Mouse (Mus musculus): ENCODE measurements around the gene AL607142.1. TPM values are rescaled to one million over a fixed set of nuclear protein-coding genes. Genes with fewer than 3 reads are reported as not detected.

AL607142.1 gene
- total and polyA plus RNA-seq, 3 experiments, result not detected

- TF ChIP-seq RCOR1 (IDR thresholded peaks at IDR 0.05; ENCODE audit: low read depth, low read length), result no peak
Measured at GRCm38 (mm10) chr4:120044612-120045011, 20.2 kb upstream of the AL607142.1 start (continued).

GRCm38 (mm10) chr4:120045131-120045537 is 19.7 kb upstream of the AL607142.1 start:
- TF ChIP-seq RCOR1 (IDR thresholded peaks at IDR 0.05; ENCODE audit: low read depth, low read length) (no peak), JUND (IDR thresholded peaks at IDR 0.05; ENCODE audit: low read depth, low read length) (no peak), POLR2A (IDR thresholded peaks at IDR 0.05; ENCODE audit: control insufficient read depth in 1 of 2, insufficient read depth in 1 of 2, low read depth in 1 of 2, low read length in 2 of 2, poor library complexity in 1 of 2) (no peak), SMC3 (IDR thresholded peaks at IDR 0.05; ENCODE audit: low read depth, low read length) (no peak), TCF12 (IDR thresholded peaks at IDR 0.05; ENCODE audit: low read depth, low read length) (no peak), ETS1 (IDR thresholded peaks at IDR 0.05; ENCODE audit: low read depth, low read length) (no peak), MYB (IDR thresholded peaks at IDR 0.05; ENCODE audit: low read depth, low read length) (no peak), KAT2A (conservative IDR thresholded peaks at IDR 0.05; ENCODE audit: low read depth, low read length) (no peak), SIN3A (IDR thresholded peaks at IDR 0.05; ENCODE audit: low read length) (no peak), ZC3H11A (IDR thresholded peaks at IDR 0.05; ENCODE audit: low read depth, low read length) (no peak), RAD21 (IDR thresholded peaks at IDR 0.05; ENCODE audit: low read depth, low read length) (no peak), ZMIZ1 (IDR thresholded peaks at IDR 0.05; ENCODE audit: low read depth, low read length) (no peak)
- H3K36me3 ChIP-seq (ENCODE audit: control insufficient read depth in 1 of 2, insufficient read depth in 2 of 2, low read length in 2 of 2), result no peaks in the 10 kb centered on the region
- H3K4me3 ChIP-seq (ENCODE audit: control insufficient read depth in 1 of 2, insufficient read depth in 1 of 2, low read depth in 2 of 2, low read length in 2 of 2), result no peak overlapping the region
- DNase-seq (ENCODE audit: low read depth, low spot score), result no peak
- no peak overlapping the region for H3K9ac ChIP-seq (ENCODE audit: control insufficient read depth, low read depth, low read length, poor library complexity, severe bottlenecking)
- no peak overlapping the region for H3K27ac ChIP-seq (ENCODE audit: control insufficient read depth, low read depth, low read length)
- H3K27me3 ChIP-seq (ENCODE audit: control insufficient read depth in 1 of 2, insufficient read depth in 2 of 2, low read length in 2 of 2), result no peaks in the 10 kb centered on the region; a peak in 1 of 4 replicates
- no peaks in the 10 kb centered on the region for H3K79me2 ChIP-seq (ENCODE audit: control insufficient read depth, insufficient read depth, low read length, poor library complexity)
- no peaks in the 10 kb centered on the region for H3K4me1 ChIP-seq (ENCODE audit: control insufficient read depth in 1 of 2, insufficient read depth in 2 of 2, low read length in 2 of 2)
- no peaks in the 10 kb centered on the region for H3K9me3 ChIP-seq (replicated peaks; ENCODE audit: insufficient read depth, low read length)

- TF ChIP-seq E2F4 (IDR thresholded peaks at IDR 0.05; ENCODE audit: borderline replicate concordance, low read depth, low read length), result no peak
- no peak for TF ChIP-seq HCFC1 (IDR thresholded peaks at IDR 0.05; ENCODE audit: low read depth, low read length)
- TF ChIP-seq BHLHE40 (IDR thresholded peaks at IDR 0.05; ENCODE audit: borderline replicate concordance, low read depth, low read length), result no peak
- TF ChIP-seq USF1 (IDR thresholded peaks at IDR 0.05; ENCODE audit: low read depth, low read length), result no peak
- TF ChIP-seq ZKSCAN1 (IDR thresholded peaks at IDR 0.05; ENCODE audit: low read depth, low read length), result no peak
- no peak for TF ChIP-seq MXI1 (IDR thresholded peaks at IDR 0.05; ENCODE audit: low read depth, low read length)
- TF ChIP-seq TAL1 (IDR thresholded peaks at IDR 0.05; ENCODE audit: low read length), result no peak
- TF ChIP-seq POLR2AphosphoS2 (IDR thresholded peaks at IDR 0.05; ENCODE audit: low read length), result no peak
- no peak for TF ChIP-seq ZNF384 (IDR thresholded peaks at IDR 0.05; ENCODE audit: low read depth, low read length)
- no peak for TF ChIP-seq MYB (IDR thresholded peaks at IDR 0.05; ENCODE audit: low read depth, low read length)
- no peak for TF ChIP-seq CHD1 (IDR thresholded peaks at IDR 0.05; ENCODE audit: low read depth, low read length)
- TF ChIP-seq CTCF (IDR thresholded peaks at IDR 0.05 in 2 of 3, conservative IDR thresholded peaks at IDR 0.05 in 1 of 3; ENCODE audit: control insufficient read depth in 1 of 3, insufficient read depth in 1 of 3, low read depth in 2 of 3, low read length in 3 of 3, poor library complexity in 1 of 3, severe bottlenecking in 1 of 3), result no peak
- no peak for TF ChIP-seq POLR2A (IDR thresholded peaks at IDR 0.05; ENCODE audit: control insufficient read depth in 1 of 2, insufficient read depth in 1 of 2, low read depth in 1 of 2, low read length in 2 of 2, poor library complexity in 1 of 2)
- no peak overlapping the region for H3K27ac ChIP-seq (ENCODE audit: control insufficient read depth, low read depth, low read length)
- H3K9ac ChIP-seq (ENCODE audit: control insufficient read depth, low read depth, low read length, poor library complexity, severe bottlenecking), result no peak overlapping the region
- H3K9me3 ChIP-seq (replicated peaks; ENCODE audit: insufficient read depth, low read length), result no peaks in the 10 kb centered on the region
- H3K27me3 ChIP-seq (ENCODE audit: control insufficient read depth in 1 of 2, insufficient read depth in 2 of 2, low read length in 2 of 2), result no peaks in the 10 kb centered on the region; a peak in 1 of 4 replicates
- no peak overlapping the region for H3K4me3 ChIP-seq (ENCODE audit: control insufficient read depth in 1 of 2, insufficient read depth in 1 of 2, low read depth in 2 of 2, low read length in 2 of 2)
- H3K79me2 ChIP-seq (ENCODE audit: control insufficient read depth, insufficient read depth, low read length, poor library complexity), result no peaks in the 10 kb centered on the region
- DNase-seq (ENCODE audit: low read depth, low spot score), result no peak
- H3K4me1 ChIP-seq (ENCODE audit: control insufficient read depth in 1 of 2, insufficient read depth in 2 of 2, low read length in 2 of 2), result no peaks in the 10 kb centered on the region
- no peaks in the 10 kb centered on the region for H3K36me3 ChIP-seq (ENCODE audit: control insufficient read depth in 1 of 2, insufficient read depth in 2 of 2, low read length in 2 of 2)
Measured at GRCm38 (mm10) chr4:120045871-120046270, 18.9 kb upstream of the AL607142.1 start.

Measured in MEL (cell line).